Mouse (Mus musculus): ENCODE results near the gene Wdr45b. TPM values are rescaled to one million over a fixed set of nuclear protein-coding genes. Genes with fewer than 3 reads are reported as not detected.
A peak's percentile ranks its signal among the peaks of the same experiment; 100 is the strongest.
"Not testable (repeated sequence)": the region's sequence is repeated elsewhere in the genome, so short reads cannot be mapped to it uniquely, and the experiment has no call there.

The Wdr45b gene
- total RNA-seq, 4 experiments from 2014 or later, result 53.6 to 63.4 (median 58.4) TPM

- no peak for DNase-seq
Measured at GRCm38 (mm10) chr11:121326681-121327080, 27.6 kb downstream of the Wdr45b start.

GRCm38 (mm10) chr11:121326034-121326433 lies 28.2 kb downstream of the Wdr45b start:
- DNase-seq, result no peak

- DNase-seq, result not testable (repeated sequence)
Measured at GRCm38 (mm10) chr11:121307712-121308111, 46.5 kb downstream of the Wdr45b start.

GRCm38 (mm10) chr11:121306608-121307007 lies 47.6 kb downstream of the Wdr45b start:
- DNase-seq, result no peak

DNA sequence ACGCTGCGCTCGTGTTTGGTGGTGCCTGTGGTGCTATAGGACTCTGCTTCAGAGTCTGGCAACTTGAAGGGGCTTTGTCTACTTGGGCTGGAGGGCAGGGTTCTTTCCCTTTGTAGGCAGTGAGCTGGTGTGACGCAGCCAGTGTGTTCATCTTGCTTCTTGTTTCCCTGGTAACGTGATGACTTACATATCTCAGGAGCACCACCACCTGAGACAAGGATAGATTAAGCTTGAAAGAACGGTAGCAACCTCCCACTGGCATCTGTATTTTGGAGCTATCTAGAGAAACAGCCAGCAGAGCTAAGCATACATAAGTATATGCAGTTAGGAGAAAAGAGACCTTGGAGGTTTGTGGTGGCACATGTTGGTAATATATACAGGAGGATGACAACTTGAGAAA lies 48.9 kb downstream of the Wdr45b start:
- DNase-seq, result no peak

GRCm38 (mm10) chr11:121300265-121300664 lies 54.0 kb downstream of the Wdr45b start:
- no peak for DNase-seq

GRCm38 (mm10) chr11:121298493-121298892 lies 55.8 kb downstream of the Wdr45b start:
- DNase-seq, result no peak

DNA sequence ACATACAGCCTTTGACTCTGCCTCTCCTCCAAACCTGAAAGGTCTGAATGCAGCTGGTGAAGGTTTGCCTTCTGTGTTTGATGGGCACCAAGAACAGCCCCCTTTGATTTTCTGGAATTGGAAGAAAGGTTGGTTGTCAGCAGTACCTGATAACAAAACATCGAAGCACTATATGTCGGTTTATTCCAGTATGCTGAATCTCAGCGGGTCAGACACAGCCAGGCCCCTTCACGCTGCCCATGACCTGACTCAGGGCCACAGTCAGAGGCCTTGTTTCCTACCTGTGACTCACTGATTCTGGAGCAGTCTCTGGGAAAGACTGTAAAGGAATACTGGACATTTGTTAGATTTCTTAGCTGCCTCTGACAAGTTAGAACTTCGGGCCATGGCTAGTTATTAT lies 59.5 kb downstream of the Wdr45b start:
- DNase-seq, result peak; percentile 66

DNA sequence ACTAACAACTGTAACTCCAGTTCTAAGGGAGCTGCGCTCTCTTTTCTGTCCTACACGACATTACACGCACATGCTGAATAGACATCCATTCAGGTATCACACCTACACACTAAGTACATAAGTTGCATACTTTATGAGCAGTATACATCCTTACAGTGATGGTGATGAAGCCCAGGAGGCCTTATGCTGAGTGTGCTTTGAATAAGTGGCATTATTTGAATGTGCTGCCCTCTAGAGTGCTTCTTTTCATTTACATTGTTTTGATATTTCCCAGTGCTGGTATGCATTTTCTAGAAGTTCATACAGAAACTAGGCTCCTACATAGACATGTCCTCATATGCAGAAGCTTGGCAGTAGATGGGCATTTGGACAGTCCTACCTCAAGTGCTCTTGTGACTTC lies 64.4 kb downstream of the Wdr45b start:
- no peak for DNase-seq

DNA sequence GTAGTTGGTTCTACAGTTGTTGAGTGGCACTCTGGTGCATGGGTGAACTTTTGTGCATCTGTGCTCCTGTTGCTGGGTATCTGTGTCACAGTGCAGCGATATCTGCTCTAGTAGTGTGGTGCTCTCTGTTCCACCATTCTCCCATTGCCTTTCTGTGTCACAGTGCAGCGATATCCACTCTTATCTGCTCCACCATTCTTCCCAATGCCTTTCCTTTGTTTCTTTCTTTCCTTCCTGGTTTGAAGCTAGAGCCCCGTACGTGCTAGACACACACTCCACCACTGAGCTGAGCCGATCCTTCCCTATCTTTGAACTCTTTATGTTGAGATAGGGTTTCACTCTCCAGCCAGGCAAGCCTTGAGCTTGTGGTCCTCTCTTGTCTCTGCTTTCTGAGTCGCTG lies 71.3 kb downstream of the Wdr45b start:
- DNase-seq, result no peak

- no peak for DNase-seq
Measured at GRCm38 (mm10) chr11:121278011-121278410, 76.2 kb downstream of the Wdr45b start.

DNA sequence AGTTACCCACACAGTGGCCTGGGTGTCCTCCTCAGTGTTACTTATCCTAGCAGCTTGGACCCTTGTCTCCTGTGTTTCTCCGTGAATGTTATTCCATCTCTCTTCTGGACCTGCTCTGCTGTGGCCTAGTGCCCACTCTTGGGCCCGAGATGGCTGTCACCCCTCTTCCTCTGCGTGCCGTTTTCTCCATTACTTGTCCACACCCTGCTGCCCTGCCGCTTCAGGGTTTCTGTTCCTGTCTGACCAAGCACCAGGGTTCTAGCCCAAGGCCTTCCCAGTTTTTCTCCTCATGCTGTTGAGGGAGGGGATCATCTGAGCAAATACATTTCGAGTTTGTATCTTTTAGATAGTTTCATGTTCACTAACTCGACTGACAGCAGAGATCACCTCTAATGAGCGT lies 76.7 kb downstream of the Wdr45b start:
- no peak for DNase-seq

Small RNA genes within 50 kb of the gene (microRNA-seq; reads per million reads assigned to microRNA genes)
- 0.18 to 0.50 reads per million in 2 experiments for gene Mir7236

Other genes starting within 250 kb of the Wdr45b start
- gene Tex19.2, start 235.8 kb downstream of the Wdr45b start, total RNA-seq (2022), result not detected
- gene Tex19.1, start 208.3 kb downstream of the Wdr45b start, total RNA-seq (2022), result not detected
- not detected for gene Uts2r, start 194.2 kb downstream of the Wdr45b start, total RNA-seq (2022)
- gene Hexdc, start 150.0 kb downstream of the Wdr45b start, total RNA-seq (2022), result 10 to 100 TPM; 12.5 to 24.4 (median 17.6) TPM
- gene Ogfod3, start 149.7 kb downstream of the Wdr45b start, total RNA-seq (2022), result 10 to 100 TPM; 26.0 to 29.3 (median 27.9) TPM
- 10 to 100 TPM; 24.8 to 31.1 (median 29.1) TPM for gene Cybc1, start 125.1 kb downstream of the Wdr45b start, total RNA-seq (2022)
- 10 to 100 TPM; 20.4 to 24.7 (median 23.1) TPM for gene Narf, start 117.2 kb downstream of the Wdr45b start, total RNA-seq (2022)
- 10 to 100 TPM; 32.8 to 44.0 (median 41.8) TPM for gene Foxk2, start 94.5 kb downstream of the Wdr45b start, total RNA-seq (2022)
- 1 to 10 TPM; 7.6 to 9.6 (median 8.6) TPM for gene Rab40b, start 33.8 kb upstream of the Wdr45b start, total RNA-seq (2022)
- gene Fn3krp, start 67.0 kb upstream of the Wdr45b start, total RNA-seq (2022), result 10 to 100 TPM; 19.1 to 27.6 (median 21.9) TPM
- gene Fn3k, start 80.5 kb upstream of the Wdr45b start, total RNA-seq (2022), result 1 to 10 TPM; 5.6 to 8.9 (median 6.3) TPM
- gene Tbcd, start 97.5 kb upstream of the Wdr45b start, total RNA-seq (2022), result 10 to 100 TPM; 44.5 to 48.1 (median 46.8) TPM
- under 1 TPM in 2 of 4 experiments, not detected in 2; 0.59 to 0.73 TPM for gene Zfp750, start 164.9 kb upstream of the Wdr45b start, total RNA-seq (2022)

All from adrenal gland, adult 8-10 months (tissue).